Mouse (Mus musculus) ovary, adult 10 weeks (tissue): ENCODE results near the gene Lingo4. TPM values are rescaled to one million over a fixed set of nuclear protein-coding genes. Genes with fewer than 3 reads are reported as not detected.

Experiments
- polyA plus RNA-seq: library from polyadenylated mRNA; stranded (reverse); fragments of 350-450 nt; fragmentation: Illumina TruSeq; extraction: RNeasy Lipid Tissue Mini Kit (QIAGEN cat#74804); gene quantifications from one replicate; pipeline ENCODE4 v1.2.3, GENCODE M21; 2014

Lingo4 gene
- not detected for polyA plus RNA-seq

DNA sequence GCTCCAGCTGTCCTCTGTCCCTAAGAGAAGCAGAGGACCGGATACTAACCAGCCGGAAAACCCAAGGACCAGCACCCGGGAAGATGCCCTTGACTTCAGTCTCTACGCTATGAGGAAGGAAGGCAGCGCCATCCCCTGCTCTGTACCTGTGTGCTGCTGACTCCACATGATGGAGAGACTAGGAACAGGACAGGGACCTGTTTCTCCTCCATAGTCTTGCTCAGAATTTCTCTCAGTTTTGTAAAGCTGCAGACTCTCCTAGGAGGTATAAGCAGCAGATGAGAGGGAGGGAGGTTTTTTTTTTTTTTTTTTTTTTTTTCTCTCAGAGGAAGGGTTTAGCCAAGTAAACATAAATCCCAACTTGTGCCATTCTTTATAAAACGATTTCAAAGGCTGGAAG, at the start of gene Lingo4:
TSS of gene Lingo4 (plus strand) at position 301 of the 400 bp plus-strand sequence.

DNA sequence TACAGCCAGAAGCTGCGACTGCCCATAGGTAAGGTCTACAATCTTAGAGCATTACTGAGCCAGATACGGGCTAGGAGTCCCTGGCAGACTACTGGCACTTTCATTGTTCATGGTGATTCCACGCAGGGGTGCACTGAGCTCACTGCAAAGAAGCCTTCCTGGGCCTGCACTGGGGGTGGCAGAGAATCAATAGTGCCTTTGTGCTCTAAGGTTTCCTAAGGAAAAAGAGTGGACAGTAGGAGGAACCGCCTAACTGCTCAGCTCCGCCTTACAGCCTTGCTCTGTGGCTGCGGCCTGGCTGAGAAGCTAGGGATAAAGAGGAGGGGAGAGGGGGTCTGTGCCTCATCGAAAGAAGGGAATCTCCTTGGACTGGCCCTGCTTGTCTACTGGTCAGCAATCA, 36.2 kb upstream of the Lingo4 start, which contains the start of gene C2cd4d:
TSS of gene C2cd4d (plus strand) at position 301 of the 400 bp plus-strand sequence.

DNA sequence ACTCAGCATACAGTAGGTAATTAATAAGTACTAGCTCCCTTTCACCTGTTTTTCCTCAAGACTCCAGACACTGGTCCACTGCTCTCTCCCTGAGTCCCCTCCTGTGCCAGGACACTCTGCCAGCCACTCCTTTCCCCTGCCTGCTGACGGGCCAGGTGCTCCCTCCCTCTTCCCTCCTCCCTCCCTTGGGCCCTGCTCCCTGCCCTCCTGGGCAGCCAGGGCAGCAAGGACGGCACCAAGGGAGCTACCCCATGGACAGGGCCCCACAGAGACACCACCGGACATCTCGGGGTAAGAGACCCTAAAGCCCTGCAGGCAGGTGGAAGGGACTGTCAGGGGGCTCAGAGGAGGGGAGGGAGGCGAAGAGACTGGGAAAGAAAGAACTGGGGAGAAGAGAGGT, 25.7 kb upstream of the Lingo4 start, which contains the start of gene Rorc:
TSS of gene Rorc (plus strand) at position 154 of the 400 bp plus-strand sequence.

DNA sequence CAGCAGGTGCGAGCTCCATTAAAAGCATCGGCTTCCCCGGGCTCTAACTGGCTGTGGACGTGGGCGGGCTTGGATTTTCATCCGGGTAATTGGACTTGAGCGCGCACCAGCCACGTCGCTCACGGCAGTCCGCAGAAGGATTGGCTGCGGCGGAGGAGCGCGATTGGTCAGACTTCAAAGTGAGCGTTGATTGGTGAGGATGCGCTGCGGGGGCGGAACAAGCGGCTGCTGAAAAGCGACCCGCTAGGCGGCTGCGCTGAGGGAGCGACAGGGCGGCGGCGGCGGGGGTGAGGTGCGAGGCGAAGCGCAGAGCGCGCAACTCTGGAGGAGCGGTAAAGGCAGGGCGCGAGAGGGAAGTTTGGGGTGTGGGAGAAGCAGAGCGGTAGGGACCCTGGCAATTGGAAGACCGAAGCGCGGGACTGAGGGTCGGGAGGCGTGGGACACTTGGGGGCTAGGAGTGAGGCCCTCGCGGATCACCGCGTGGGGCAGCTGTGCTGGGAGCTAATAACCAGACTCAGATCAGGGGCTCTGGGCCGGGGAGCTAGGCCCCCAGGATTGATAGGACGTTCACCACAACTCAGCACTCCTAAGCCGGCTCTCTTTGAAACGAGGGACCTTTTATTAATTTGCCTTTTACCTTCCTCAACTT, 14.8 kb downstream of the Lingo4 start, which contains the start of gene Tdrkh:
TSS of gene Tdrkh (plus strand) at position 243 of the 649 bp plus-strand sequence.

DNA sequence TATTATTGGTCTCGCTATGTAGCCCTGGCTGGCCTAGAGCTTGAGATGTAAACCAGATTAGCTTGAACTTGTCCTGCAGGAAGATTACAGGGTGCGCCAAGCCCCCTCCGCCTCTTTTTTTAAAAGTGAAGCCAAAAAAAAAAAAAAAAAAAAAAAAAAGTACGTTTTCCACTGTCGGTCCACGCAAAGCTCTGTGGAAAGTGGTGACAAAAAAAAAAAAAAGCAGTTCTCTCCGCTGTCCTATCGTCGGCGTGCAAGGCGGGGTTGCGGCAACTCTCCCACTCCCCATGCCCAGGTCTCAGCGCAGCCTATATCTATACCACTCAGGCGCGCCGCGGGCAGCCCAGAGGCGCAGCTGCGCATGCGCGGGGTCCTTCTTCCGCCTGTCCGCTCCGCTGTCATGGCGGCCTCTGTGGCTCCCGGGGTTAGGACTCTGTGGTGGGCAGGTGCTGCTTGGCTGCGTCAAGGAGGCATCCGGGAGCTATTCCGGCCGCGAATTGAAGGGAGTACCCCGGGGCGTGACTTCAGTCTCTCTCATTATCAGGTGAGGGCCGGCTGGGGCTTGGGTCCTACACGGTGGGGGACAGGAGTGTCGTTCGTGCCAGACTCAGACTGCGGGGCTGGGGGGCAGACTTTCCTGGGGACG, 44.8 kb downstream of the Lingo4 start, which contains the start of gene Mrpl9:
TSS of gene Mrpl9 (plus strand) at position 368 of the 646 bp plus-strand sequence.

DNA sequence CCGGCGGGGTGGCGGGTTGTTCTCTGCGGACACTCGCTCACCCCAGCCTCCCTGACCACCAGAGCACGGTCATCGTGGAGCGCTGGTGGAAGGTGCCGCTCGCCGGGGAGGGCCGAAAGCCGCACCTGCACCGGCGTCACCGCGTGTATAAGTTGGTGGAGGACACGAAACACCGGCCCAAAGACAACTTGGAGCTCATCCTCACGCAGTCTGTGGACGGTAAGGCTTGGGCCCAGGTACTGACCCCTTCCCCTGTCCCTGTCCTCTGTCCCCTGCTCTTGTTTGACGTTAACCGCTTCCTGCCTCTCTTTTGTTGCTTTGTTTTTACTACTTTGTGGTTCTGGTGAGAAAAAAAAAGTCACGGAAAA, 45.3 kb downstream of the Lingo4 start, which contains the start of gene Oaz3:
TSS of gene Oaz3 (minus strand) at position 319 of the 368 bp plus-strand sequence.

Other genes starting within 250 kb of the Lingo4 start
- gene Gm10696, start 220.3 kb upstream of the Lingo4 start, polyA plus RNA-seq: not detected
- gene Gm5286, start 201.8 kb upstream of the Lingo4 start, polyA plus RNA-seq: 0.54 TPM
- gene Gm4778, start 134.5 kb upstream of the Lingo4 start, polyA plus RNA-seq: not detected
- 18.2 TPM for gene Them4, start 88.4 kb upstream of the Lingo4 start, polyA plus RNA-seq
- gene Them5, start 56.4 kb upstream of the Lingo4 start, polyA plus RNA-seq: not detected
- not detected for gene C2cd4d, start 36.1 kb upstream of the Lingo4 start, polyA plus RNA-seq
- 4.8 TPM for gene Rorc, start 25.7 kb upstream of the Lingo4 start, polyA plus RNA-seq
- gene Tdrkh, start 14.8 kb downstream of the Lingo4 start, polyA plus RNA-seq: 8.3 TPM
- gene Mrpl9, start 44.8 kb downstream of the Lingo4 start, polyA plus RNA-seq: 34.6 TPM
- not detected for gene Oaz3, start 45.4 kb downstream of the Lingo4 start, polyA plus RNA-seq
- gene Celf3, start 79.8 kb downstream of the Lingo4 start, polyA plus RNA-seq: not detected
- 9.5 TPM for gene Riiad1, start 81.8 kb downstream of the Lingo4 start, polyA plus RNA-seq
- gene Snx27, start 184.2 kb downstream of the Lingo4 start, polyA plus RNA-seq: 69.9 TPM
- not detected for gene Gm10972, start 244.6 kb downstream of the Lingo4 start, polyA plus RNA-seq